Mouse (Mus musculus) heart, embryonic 10.5 days (tissue): ENCODE data around the gene Amn1. TPM values are rescaled to one million over a fixed set of nuclear protein-coding genes. Genes with fewer than 3 reads are reported as not detected.
"Not testable (repeated sequence)": the region's sequence is repeated elsewhere in the genome, so short reads cannot be mapped to it uniquely, and the experiment has no call there.

Experiments
- DNase-seq: peaks from one replicate; pipeline ENCODE4 v3.0.0-alpha.2; 2017; ENCODE audit warnings: low spot score
- H3K27ac ChIP-seq: fragments of 300-500 bp; sonication (generic); 2 replicates; pipeline ENCODE4 v1.5.1; 2016; ENCODE audit warnings: mild to moderate bottlenecking
- H3K27me3 ChIP-seq: fragments of 300-500 bp; sonication (generic); 2 replicates; pipeline ENCODE4 v1.6.1; 2016; ENCODE audit warnings: mild to moderate bottlenecking; ENCODE audit not compliant: poor library complexity, insufficient read depth, severe bottlenecking
- H3K36me3 ChIP-seq: fragments of 300-500 bp; sonication (generic); 2 replicates; pipeline ENCODE4 v1.6.1; 2016; ENCODE audit warnings: mild to moderate bottlenecking, moderate library complexity
- H3K4me1 ChIP-seq: fragments of 300-500 bp; sonication (generic); 2 replicates; pipeline ENCODE4 v1.6.1; 2016; ENCODE audit warnings: mild to moderate bottlenecking
- H3K4me3 ChIP-seq: fragments of 300-500 bp; sonication (generic); 2 replicates; pipeline ENCODE4 v1.5.1; 2016; ENCODE audit warnings: mild to moderate bottlenecking, moderate library complexity
- H3K9me3 ChIP-seq: fragments of 300-500 bp; sonication (generic); 2 replicates; pipeline ENCODE4 v1.6.1; 2016; ENCODE audit warnings: mild to moderate bottlenecking, moderate library complexity
- WGBS: fragments of 180-500 bp; shearing (Covaris S2); methylation state at CpG from one replicate; pipeline ENCODE4 v1.1.7; 2016; 5-methylcytosine and 5-hydroxymethylcytosine counted together
- polyA plus RNA-seq: library from polyadenylated mRNA; unstranded; fragments of >200 nt; fragmentation: Nextera tagmentation; extraction: Ambion mirVana; gene quantifications from 2 replicates; pipeline ENCODE4 v1.2.1, GENCODE M21; 2016

Gene Amn1
- polyA plus RNA-seq, 1 experiment from 2014 or later: 33.1 TPM

DNA sequence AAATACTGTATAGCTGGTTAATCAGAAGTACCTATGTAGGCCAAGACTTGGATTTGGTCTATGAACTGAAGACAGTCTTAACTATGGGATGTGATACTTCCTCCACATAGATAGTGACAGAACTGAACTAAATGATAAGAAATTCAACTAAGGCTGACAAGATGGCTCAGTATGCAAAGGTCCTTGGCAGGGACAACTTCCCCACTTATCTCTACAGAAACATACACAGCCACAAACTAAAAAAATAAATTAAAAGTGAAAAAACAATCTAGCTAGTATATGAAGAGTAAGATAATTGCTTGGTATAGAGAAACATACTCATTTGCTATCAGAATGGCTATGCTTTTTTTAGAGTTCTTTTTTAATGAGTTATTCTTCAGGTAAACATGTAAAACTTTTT lies 9.4 kb downstream of the Amn1 start:
- Histone ChIP-seq H3K27ac (no peak overlapping the region), H3K27me3 (no peaks in the 10 kb centered on the region), H3K4me1 (peaks cover 11% of the 10 kb centered on the region), H3K36me3 (peaks cover 97% of the 10 kb centered on the region), H3K4me3 (no peak overlapping the region), H3K9me3 (peaks cover 5% of the 10 kb centered on the region; the same call in 1 of the 2 replicates)
- no peak for DNase-seq

DNA sequence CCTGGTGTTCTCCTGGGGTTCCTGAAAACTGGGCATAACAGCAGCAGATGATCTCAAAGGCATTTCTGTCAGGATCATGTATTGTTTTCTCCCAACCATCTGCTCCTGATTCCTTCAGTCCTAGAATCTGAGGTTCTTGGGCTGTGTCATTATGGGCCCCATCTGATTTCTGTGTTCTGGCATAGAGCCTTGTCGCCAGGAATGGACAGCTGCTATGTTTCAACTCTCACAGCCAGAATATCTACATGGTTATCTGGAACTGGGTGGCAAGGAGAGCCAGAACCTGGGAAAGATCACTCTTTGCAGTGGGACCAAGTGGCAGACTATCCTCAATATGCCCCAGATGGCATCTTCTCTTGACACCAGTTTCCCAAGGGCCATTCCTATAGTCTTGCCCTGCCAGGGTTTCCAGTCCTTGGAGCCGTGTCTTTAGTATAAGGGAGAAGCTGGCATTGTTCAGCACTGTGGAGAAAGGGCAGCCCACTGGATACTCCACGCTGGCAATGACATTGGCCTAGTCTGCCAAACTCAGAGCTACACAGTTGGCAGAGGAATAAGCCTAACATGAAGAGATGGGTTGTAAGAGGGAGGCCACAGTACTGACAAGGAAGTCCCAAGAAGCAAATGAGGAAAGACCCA lies 13.5 kb downstream of the Amn1 start:
- peaks cover 16% of the 10 kb centered on the region for H3K4me1 ChIP-seq

DNA sequence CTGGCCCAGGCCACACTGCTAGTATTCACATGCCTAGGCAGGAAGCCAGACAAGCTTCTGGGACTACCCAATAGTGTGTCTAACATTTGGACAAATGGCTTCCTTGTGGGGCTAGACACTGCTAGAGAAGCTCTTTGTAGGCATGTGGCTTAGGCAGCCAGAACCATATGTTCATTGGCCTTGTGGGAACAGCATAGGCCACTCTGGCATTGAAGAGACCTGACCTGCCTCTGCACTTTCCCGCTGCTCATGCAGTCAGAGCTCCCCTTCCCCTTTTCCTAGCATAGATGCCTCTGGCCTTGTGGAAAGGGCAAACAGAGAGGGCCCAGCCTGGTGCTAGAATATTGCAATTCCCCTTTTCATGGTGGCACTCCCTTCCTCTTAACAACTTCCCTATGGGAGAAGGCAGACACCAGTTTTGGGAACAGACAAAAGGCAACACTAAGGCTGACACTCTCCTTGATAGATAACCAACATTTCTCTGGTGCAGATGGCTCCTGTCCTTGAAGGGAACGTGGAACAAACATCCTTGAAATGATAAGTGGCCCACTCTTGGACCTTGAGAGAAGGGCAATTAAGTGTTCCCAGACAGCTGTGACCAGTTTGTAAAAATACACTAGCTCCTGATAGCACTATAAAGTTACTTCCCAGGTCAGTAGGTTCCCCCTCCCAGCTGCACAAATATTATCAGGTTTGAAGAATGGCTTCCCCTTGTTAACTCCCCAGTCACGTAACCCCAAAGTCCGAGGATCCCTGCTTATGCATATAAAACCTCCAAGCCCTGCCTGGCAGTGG lies 14.5 kb downstream of the Amn1 start:
- DNase-seq: no peak

More for the DNA sequence above, 13.5 kb downstream of the Amn1 start:
- Histone ChIP-seq H3K9me3 (no peaks in the 10 kb centered on the region), H3K27ac (no peak overlapping the region), H3K27me3 (no peaks in the 10 kb centered on the region), H3K36me3 (peaks cover 69% of the 10 kb centered on the region), H3K4me3 (no peak overlapping the region)
- WGBS: 94% methylated on average over 3 of the region's 3 CpGs
- DNase-seq: no peak

DNA sequence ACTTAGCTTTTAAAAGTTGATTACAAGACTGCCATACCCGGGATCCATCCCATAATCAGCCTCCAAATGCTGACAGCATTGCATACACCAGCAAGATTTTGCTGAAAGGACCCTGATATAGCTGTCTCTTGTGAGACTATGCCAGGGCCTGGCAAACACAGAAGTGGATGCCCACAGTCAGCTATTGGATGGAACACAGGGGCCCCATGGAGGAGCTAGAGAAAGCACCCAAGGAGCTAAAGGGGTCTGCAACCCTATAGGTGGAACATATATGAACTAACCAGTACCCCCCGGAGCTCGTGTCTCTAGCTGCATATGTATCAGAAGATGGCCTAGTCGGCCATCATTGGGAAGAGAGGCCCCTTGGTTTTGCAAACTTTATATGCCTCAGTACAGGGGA lies 18.5 kb downstream of the Amn1 start:
- 90% methylated on average over 4 of the region's 4 CpGs for WGBS

More for the DNA sequence above, 14.5 kb downstream of the Amn1 start:
- Histone ChIP-seq H3K9me3 (no peaks in the 10 kb centered on the region), H3K4me3 (no peak overlapping the region), H3K36me3 (peaks cover 68% of the 10 kb centered on the region), H3K27ac (peak overlapping the region; percentile 70), H3K4me1 (peaks cover 16% of the 10 kb centered on the region), H3K27me3 (no peaks in the 10 kb centered on the region)
- 62% methylated on average over 4 of the region's 4 CpGs for WGBS

DNA sequence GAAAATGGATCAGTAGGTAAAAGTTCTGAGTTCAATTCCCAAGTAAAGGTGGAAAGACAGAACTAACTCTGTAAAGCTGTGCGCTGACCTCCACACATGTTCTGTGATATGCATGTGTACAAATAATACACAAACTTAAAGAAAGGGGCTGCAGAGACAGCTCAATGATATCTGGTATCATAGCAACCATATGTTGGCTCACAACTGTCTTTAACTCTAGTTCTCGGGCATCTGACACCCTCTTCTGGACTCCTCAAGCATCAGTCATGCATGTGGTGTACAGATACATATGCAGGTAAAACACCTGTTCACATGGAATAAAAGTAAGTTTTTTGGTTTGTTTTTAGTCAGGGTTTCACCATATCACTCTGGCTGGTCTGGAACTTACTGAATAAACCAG lies 20.1 kb downstream of the Amn1 start:
- peaks cover 56% of the 10 kb centered on the region for H3K36me3 ChIP-seq
- no peak overlapping the region for H3K27ac ChIP-seq
- no peaks in the 10 kb centered on the region for H3K27me3 ChIP-seq
- no peak for DNase-seq
- no peak overlapping the region for H3K4me3 ChIP-seq
- H3K9me3 ChIP-seq: no peaks in the 10 kb centered on the region
- H3K4me1 ChIP-seq: no peaks in the 10 kb centered on the region
- WGBS: 93% methylated on average over 2 of the region's 2 CpGs

More for the DNA sequence above, 18.5 kb downstream of the Amn1 start:
- H3K27me3 ChIP-seq, H3K9me3 ChIP-seq, H3K27ac ChIP-seq, H3K4me3 ChIP-seq, DNase-seq: not testable (repeated sequence)
- Histone ChIP-seq H3K36me3 (peaks cover 64% of the 10 kb centered on the region), H3K4me1 (peaks cover 13% of the 10 kb centered on the region)

DNA sequence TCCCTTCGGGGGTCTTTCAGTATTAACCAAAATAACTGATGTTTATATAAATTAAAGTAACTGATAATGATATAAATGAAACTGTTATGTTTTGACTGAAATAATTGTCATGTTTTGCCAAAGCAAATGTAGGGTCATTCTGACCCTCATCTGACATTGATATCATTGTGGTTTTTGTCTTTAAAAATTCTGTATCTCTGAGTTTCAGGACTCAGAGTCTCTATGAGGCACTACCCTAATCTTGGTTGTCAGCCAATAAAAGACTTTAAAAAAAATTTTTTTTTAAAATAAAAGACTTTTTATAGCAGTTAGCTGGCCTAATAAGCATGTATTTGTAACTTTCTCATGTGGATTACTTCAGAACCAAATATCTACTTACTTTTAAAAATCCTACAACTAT lies 20.8 kb downstream of the Amn1 start:
- Histone ChIP-seq H3K4me3 (no peak overlapping the region), H3K27me3 (no peaks in the 10 kb centered on the region), H3K27ac (no peak overlapping the region), H3K36me3 (peaks cover 62% of the 10 kb centered on the region), H3K4me1 (no peaks in the 10 kb centered on the region), H3K9me3 (no peaks in the 10 kb centered on the region)
- no peak for DNase-seq
- 92% methylated on average over 1 of the region's 1 CpGs for WGBS

DNA sequence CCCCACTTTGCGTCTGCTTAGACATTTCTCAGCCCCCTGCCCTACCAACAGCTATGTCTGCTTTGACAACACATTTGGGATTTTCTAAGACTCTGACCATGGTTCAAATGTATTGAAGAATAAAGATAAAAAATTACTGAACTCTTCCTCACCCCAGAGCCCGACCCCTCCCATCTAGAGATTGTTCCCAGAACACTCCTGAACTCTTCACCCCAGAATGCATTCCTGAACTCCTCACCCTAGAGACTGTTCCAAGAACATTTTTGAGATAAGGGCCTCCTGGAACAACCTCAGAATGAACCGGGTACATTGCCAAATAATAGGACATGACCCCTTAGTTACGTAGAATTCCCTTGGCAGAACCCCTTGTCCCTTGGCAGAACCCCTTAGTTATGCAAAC lies 21.5 kb downstream of the Amn1 start:
- H3K27ac ChIP-seq, DNase-seq, H3K27me3 ChIP-seq, H3K4me3 ChIP-seq, H3K4me1 ChIP-seq, H3K9me3 ChIP-seq: not testable (repeated sequence)
- H3K36me3 ChIP-seq: peaks cover 68% of the 10 kb centered on the region
- 61% methylated on average over 3 of the region's 4 CpGs for WGBS

DNA sequence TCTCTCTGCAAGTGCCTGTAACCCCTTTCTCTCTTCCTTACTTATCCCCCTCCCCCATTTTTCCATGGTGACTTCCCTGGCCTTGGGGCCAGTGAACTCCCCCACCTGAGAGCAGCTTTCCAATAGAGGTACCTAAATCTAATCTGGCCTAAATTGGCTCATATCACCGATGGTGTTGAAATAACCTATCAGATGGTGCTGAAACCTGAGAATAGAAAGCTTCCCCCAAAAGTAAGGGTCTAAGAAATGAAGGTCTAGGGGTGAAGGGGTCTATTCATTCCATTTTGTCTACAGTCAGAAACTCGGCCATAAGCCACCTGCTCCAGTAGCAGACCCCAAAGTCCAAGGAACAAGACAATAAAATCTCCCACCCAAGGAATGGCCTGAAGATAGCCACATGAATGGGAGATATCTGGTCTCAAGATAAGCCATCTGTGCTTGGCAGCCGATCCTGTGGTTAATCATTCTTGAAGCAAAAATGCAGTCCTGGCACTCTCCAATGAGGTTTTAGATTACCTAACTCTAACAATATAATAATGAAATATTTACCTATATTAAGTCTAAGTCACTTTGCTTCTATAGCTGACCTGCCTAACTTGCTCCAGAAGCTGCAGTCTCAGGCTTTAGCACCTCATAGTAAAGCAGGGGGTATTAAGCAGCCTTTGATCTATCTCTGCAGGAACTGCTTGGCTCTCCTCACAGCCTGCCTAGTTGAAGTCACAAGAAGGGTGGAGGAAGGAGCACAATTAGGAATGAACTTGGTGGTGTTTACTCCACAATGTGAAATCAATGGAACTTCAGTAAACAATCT lies 33.3 kb downstream of the Amn1 start:
- Histone ChIP-seq H3K4me3 (no peak overlapping the region), H3K36me3 (peaks cover 52% of the 10 kb centered on the region), H3K27me3 (no peaks in the 10 kb centered on the region), H3K4me1 (peaks cover 19% of the 10 kb centered on the region), H3K27ac (peak overlapping the region; percentile 74), H3K9me3 (no peaks in the 10 kb centered on the region)
- no peak for DNase-seq
- WGBS: 31% methylated on average over 3 of the region's 3 CpGs

DNA sequence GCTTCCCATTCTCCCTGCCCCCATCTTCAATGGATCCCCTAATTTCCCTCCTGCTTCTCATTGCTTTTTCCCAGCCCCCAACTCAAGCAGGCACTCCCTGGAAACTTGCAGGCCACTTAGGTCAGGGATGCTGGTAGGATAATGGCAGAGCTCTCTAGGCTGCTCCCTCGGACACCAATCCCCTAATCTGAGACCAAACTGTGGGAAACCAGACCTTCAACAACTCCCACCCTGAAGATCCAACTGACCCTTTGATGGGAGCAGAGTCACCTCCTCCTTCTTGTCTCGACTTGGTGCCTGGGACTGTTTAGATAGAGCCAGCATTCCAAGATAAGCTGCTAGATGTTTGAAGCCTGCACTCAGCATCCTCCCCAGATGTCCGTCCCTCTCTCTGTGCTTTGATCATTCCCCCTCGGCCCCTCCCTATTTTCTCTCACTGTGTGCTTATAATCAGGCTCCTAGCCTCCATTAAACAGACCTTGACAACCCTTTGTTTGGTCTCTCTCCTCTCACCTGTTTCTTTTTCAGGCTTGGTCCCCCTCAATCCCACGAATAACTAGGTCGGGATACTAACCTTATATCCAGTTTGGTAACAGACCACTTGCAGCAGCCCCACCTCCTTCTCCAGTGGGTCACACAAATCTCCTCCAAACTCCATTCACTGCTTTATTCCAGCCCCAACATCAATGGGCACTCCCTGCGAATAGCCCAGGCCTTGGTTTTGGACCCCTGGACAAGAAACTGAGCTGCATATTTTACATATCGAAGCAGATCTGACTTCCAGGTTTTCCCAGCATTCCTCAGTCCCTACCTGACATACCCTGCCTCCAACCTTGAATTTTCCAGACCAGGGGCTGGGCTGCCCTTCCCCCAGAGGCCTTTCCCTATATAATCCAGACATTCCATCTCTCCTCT lies 34.1 kb downstream of the Amn1 start:
- peak overlapping the region; percentile 74 for H3K27ac ChIP-seq
- H3K9me3 ChIP-seq: no peaks in the 10 kb centered on the region
- 12% methylated on average over 8 of the region's 8 CpGs for WGBS
- peaks cover 19% of the 10 kb centered on the region for H3K4me1 ChIP-seq
- no peaks in the 10 kb centered on the region for H3K27me3 ChIP-seq
- H3K36me3 ChIP-seq: peaks cover 46% of the 10 kb centered on the region
- DNase-seq: peak; percentile 79
- peak overlapping the region; percentile 23; the same call in 1 of the 2 replicates for H3K4me3 ChIP-seq

DNA sequence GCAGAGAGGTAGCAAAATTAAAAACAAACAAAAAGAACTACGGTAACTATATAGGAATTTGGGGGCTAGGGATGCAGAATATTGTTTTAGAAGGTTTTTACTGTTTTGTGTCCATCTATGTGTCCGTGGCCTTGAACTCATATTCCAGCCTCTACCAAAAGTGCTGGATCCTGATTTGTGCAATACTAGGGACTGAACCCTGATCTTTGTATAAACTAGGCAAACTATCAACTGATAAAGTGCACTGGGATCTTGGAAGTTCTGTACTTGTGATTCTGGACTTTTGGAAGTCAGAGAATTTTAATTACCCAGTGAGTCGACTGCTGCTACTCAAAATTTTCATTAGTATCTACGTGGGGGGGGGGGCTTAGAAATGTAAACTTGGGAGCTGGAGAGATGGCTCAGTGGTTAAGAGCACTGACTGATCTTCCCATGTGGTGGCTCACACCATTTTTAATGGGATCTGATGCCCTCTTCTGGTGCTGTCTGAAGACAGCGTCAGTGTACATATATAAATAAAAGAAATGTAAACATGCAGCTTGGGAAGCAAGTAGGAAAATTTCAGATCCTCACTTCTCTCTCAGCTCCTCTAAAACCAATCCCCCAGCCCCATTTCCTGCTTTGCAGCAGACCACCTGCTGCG lies 34.9 kb downstream of the Amn1 start:
- peak overlapping the region; percentile 74 for H3K27ac ChIP-seq
- H3K36me3 ChIP-seq: peaks cover 40% of the 10 kb centered on the region
- H3K4me3 ChIP-seq: peak overlapping the region; percentile 23; the same call in 1 of the 2 replicates
- peaks cover 19% of the 10 kb centered on the region for H3K4me1 ChIP-seq
- H3K27me3 ChIP-seq: no peaks in the 10 kb centered on the region
- 32% methylated on average over 6 of the region's 6 CpGs for WGBS
- H3K9me3 ChIP-seq: no peaks in the 10 kb centered on the region
- no peak for DNase-seq

DNA sequence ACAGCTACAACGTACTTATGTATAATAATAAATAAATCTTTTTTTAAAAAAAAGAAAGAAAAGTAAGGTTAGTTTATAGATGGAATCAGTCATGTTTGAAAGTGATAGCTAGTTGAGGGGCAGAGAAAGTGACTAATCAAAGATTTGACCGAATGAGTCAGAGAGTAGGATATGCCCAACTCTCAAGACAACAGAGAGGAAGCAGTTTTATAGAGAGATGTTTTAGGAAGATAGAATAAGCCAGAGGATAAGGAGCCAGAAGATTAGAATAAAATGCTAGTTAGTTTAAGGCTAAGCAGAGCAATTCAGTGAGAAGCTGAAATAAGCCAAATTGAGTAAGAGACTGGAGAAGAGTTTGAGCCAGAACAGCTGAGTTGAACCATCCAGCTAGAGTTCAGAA lies 36.4 kb downstream of the Amn1 start:
- no peaks in the 10 kb centered on the region for H3K27me3 ChIP-seq
- WGBS: 86% methylated on average over 2 of the region's 2 CpGs
- H3K36me3 ChIP-seq: peaks cover 31% of the 10 kb centered on the region
- H3K4me3 ChIP-seq: no peak overlapping the region
- H3K27ac ChIP-seq: no peak overlapping the region
- H3K4me1 ChIP-seq: peaks cover 19% of the 10 kb centered on the region
- no peaks in the 10 kb centered on the region for H3K9me3 ChIP-seq
- DNase-seq: no peak
